Mouse (Mus musculus) spleen, postnatal 10 days (tissue): ENCODE data around the gene Dnajc16.

ENCODE experiments used
- DNase-seq, 2 experiments: peaks; one replicate each; pipeline ENCODE4 v3.0.0; 2021 to 2022; ENCODE audit warnings: low spot score in 2 of 2

The Dnajc16 gene

GRCm38 (mm10) chr4:141790524-141790990 is at the start of gene Dnajc16:
Gene Dnajc16 (minus strand): TSS chr4:141790931.
- DNase-seq: peak; percentile 89 to 95

DNA sequence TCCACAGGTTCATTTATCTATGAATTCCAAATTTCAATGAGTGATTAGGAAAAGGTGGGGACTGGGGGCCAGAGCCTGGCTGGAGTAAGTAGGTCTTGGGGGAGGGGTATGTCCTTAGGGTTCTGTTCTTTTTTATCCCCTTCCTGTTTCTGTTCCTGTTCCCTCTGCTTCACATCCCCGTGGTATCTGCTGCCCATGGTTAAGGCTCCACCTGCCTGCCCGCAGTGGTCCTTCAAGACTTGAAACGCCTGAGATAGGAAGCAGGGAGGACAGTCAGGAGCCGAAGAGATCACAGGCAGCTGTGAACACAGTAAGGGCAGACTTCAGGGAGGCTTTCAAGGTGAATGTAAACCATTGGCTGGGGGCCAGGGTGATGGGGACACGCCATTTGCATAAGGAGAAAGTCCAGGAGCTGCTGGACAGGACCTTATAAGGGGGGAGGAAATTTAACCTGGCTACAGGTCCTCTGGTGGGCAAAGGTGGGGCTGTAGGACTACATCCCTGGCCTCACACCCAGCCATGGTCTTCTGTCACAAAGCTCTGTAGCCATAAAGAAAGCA is 43.9 kb upstream of the Dnajc16 start:
- no peak for DNase-seq

DNA sequence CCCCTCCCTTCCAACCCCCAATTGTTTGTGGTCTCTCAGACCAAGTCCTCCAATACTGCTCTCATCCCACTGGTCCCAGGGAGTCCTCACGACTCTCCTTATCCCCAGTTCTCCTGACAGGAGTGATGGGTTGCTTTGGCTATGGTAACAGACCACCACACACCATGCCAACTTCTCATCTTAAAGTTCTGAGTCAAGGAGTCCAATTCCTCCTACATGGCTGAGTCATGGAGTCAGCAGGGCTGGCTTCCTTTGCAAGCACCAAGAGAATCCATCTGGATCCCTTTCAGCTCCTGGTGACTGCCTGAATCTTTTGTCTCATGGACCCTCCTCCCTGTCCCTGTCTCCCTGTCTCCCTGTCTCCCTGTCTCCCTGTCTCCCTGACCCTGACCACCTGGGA is 43.2 kb upstream of the Dnajc16 start:
- DNase-seq: no peak

DNA sequence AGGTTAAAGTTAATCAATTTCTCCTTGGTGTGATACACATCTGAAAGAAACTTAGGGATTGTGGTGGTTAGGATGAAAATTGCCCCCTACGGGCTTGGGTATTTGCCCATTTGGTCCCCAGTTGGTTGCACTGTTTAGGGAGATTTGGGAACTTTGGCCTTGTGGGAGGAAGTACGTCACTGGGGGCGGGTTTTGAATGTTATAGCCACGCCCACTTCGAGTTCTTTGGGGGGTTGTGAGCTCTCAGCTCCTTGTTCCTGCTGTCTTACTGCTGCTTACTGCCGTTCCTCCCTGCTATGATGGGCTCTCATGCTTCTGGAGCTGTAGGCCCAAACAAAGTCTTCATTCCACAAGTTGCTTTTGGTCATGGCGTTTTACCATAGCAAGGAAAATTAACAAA is 40.6 kb upstream of the Dnajc16 start:
- DNase-seq: no peak

GRCm38 (mm10) chr4:141830381-141830780 is 39.6 kb upstream of the Dnajc16 start:
- no peak for DNase-seq

DNA sequence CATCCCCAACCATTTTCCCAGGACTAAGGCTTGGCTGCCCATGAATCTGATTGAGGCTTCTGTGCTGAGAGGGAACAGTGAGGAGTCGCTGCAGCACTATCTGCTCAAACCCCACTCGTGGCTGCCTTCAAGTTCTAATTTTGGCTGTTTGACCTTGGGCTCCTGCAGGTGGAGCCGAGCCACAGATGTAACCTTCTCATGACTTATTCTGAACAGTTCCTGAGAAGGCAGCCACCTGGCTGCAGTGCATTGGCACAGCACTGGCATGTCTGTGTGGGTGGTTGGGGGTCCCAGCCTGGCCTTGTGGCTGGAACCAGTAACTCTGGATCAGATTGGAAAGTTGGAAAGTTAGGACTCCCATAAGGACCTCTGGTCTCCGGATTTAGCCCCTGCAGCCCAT is 37.4 kb upstream of the Dnajc16 start:
- no peak for DNase-seq

DNA sequence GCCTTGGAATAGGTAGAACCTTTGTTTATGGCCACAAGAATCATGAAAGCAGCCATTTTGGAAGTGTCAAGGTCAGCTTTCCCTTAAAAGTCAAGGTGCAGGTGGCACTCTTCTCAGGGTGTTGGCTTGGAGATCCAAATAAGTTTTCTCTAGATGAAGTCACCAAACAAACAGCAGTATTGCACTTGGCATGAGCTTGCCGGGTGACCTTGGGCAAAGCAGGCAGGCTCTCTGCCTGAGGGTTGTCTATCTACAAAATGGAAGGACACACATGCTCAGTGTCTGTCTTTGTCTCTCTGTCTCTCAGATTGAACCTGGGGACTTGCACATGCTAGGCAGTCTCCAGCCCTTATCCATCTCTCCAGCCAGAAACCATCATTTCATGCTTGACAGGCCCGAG is 36.7 kb upstream of the Dnajc16 start:
- DNase-seq: no peak

- no peak for DNase-seq
Measured at GRCm38 (mm10) chr4:141826060-141826459, 35.3 kb upstream of the Dnajc16 start, which contains the start of gene Cela2a. Gene Cela2a (minus strand): TSS chr4:141826160.

GRCm38 (mm10) chr4:141822979-141823378 is 32.2 kb upstream of the Dnajc16 start:
- peak in 1 of 2 experiments; percentile 76 for DNase-seq

DNA sequence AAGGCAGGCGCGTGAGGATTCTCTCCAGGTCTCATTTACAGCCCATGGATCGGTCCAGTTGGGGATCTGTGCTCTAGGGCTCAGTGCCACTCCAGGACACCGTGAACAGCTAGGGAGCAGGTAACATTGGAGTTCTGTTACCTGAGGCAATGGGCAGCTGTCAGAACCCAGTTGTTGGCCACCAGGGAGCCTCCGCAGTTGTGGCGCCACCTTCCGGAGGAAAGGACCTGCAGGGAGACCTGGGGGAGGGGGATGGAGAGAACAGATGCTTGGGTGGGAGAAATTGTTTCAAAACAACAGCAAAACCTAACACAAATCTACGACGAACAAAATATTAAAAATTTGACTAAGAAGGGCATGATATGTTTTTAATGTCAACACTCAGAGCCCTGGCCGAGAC is 31.4 kb upstream of the Dnajc16 start:
- DNase-seq: peak in 1 of 2 experiments; percentile 56

DNA sequence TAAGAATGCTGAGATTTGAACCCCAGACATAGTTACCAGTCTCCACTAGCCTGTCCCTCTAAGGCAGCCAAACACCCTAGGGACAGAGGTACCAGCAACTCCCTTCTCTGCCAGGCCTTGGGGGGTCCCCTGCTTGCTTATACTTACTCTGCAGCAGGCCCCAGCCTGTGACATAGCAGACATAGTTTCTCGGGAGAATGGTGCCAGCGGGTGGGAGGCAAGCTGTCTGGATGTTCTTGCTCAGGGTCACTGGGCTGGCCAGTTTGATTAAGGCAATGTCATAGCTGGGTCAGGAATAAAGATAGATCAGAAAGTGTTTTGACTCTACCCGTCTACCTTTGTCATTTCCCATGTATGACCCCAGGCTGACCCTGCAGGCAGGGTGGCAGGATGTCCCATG is 30.4 kb upstream of the Dnajc16 start:
- DNase-seq: no peak

DNA sequence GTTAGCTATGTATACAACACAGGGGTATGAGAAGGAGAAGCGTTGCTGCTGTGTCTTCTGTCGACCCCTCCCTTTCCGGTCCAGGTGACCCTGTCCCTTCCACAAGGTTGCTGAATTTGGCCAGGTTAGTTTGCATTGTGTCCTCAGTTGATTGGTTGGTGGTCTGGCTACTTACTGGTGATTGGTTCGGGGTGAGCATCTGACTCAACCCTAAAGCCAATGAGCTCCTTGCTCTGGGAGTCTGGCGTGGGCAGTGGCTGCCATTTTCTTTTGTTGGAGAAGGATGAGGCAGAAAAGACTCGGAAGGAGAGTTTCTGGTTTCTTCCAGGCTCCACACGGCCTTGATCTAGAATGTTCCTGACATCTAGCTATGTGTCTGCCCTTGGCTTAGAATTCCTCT is 28.6 kb upstream of the Dnajc16 start:
- no peak for DNase-seq

DNA sequence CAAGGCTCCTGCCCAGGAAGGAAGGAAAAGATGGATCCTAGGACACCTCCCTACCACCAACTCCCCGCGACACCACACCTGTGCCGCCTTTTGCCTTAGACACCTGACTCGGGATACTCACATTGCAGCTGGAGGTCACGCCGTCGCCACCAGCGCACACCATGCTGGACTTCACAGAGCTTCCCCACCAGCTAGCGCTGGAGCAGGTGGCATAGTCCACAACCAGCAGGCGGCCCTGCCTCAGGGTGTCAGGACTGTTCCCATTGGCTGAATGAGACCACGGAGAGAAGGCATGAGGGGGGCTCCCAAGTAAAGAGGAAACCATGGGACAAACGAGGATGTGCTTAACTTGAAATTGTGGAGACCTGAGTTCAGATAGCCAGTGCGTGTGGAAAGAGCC is 28.1 kb upstream of the Dnajc16 start:
- no peak for DNase-seq

DNA sequence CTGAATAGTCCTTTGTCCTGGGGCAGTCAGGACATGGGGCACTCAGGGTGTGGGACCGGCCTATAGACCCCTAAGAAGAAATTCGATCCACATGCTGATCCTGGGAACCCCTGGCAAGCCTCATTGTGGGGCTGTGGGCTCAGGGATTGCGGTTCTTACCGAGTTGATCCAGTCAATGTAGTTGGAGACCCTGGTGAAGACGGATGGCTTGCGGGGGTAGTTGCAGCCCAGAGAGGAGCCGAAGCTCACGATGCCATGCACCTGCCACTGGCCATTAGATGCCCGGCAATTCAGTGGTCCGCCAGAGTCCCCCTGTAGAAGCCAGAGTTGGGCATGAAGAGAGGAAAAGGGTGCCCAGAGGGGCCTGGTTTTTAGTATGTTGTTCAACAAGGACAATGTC is 27.0 kb upstream of the Dnajc16 start:
- DNase-seq: no peak

DNA sequence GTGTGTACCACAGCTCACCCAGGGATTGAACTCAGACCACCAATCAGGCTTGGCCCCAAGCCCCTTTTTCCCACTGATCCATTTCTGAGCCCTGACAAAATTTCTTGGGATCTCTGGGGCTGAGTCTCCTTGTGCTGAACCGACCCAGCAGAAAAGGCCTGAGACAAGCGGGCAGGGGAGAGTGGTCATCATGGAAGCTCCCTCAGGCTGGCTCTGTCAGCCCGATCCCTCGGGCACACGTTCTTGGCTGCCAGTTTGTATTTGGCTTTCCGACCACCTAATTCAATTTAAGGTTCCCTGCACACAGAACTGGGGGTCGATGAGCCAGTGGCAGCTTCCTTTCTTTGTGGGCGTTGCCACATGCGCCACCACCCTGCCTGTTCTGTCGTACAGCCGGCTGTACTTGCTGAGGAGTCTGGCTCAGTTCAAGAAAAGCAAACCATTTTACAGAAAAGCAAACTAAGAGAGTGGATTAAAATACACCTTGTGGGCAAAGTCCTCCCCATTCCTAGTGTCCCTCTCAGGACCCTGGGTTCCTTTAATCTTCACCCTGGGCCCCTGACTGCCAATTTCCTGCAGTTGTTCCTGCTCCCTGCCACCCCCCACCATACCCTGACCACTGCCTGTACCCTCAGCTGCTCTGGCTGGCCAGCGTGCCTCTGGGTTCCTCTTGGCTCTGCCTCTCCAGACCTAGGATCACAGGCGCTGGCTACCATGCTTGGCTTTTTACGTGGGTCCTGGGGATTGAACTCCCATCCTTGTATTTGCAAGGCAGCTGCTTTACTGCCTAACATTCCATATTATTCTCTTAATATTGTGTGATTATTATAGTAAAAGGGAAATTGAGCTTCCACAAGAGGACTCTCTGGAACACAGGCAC is 26.3 kb upstream of the Dnajc16 start:
- no peak for DNase-seq

- DNase-seq: no peak
Measured at GRCm38 (mm10) chr4:141816267-141816666, 25.5 kb upstream of the Dnajc16 start.

- DNase-seq: no peak
Measured at GRCm38 (mm10) chr4:141811375-141811774, 20.6 kb upstream of the Dnajc16 start.

DNA sequence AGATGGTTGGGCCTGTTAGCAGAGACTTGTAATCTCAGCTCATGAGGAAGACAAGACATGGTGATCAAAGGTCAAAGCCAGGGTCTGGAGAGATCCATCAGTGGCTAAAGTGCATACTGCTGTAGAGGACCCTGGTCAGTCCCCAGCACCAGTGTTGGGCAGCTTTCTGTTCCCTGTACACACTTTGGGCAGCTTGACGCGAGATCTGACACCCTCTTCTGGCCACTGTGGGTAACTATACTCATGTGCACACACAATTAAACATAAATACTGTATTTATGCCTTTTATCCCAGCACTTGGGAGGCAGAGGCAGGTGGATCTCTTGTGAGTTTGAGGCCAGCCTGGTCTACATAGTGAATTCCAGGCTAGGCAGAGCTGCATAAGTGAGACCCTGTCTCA is 20.2 kb upstream of the Dnajc16 start:
- no peak for DNase-seq

DNA sequence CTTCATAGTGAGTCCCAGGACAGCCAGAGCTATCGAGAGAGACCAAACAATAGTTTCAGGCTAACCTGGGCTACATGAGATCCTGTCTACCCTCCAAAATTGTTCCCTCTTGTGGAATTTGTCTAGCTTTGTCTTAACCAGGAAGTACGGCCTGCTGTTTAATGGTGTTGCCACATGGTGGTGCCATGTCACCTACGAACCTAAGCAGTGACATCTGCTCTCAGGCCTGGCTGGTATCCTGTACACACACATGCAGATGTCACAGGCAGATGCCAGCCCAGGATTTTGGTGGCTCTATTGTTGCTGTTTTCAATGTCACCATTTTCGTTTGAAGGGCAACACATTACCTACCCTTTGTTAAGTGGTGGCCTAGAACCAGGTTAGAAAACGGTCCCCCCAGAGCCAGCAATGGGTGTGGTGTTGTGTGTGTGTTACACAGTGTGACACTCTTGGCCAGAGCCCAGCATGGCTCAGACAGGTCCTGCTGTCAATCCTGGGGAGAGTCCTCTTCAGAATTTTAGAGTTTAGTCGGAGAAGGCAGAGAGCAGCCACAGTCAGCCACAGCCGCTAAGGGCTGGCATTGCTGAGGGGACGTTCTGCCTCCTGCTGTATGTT is 19.2 kb upstream of the Dnajc16 start:
- DNase-seq: no peak

DNA sequence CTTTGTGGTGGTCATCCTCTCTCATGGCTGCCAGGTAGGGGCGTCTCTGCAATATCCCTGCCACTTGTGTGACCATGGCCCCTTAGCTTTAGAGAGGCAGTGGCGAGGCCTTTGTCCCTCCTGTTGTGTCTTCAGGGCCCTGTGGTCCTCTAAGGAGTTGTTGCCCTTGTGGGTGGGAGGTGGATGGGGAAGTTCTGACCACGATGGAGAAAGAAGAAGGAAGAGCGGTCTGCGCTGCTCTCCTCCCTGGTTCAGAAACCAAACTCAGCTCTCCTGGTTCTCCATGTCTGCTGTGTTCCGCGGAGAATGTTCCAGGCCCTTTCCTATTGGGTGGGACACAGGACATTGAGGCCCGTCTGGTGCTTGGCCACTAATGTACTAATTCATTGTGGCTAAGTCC is 15.2 kb upstream of the Dnajc16 start:
- DNase-seq: no peak

GRCm38 (mm10) chr4:141804105-141804504 is 13.4 kb upstream of the Dnajc16 start:
- DNase-seq: peak in 1 of 2 experiments; percentile 51

DNA sequence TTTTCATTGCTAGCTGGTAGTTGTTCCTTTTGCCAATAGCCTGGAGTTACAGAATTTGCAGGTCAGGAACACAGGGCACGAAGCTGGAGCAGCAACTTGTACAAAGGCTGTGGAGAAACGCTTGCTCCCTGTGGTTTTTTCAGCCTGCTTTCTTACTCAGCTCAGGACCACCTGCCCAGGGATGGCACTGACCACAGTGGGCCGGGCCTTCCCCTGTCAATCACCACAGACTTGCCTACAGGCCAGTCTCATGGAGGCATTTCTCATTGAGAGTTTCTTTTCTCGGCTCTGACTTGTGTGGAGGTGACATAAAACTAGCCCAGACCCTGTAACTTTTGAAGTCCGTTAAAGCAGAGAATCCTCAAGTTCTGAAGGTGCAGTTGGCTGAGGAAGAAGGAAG is 6.8 kb upstream of the Dnajc16 start:
- DNase-seq: no peak

DNA sequence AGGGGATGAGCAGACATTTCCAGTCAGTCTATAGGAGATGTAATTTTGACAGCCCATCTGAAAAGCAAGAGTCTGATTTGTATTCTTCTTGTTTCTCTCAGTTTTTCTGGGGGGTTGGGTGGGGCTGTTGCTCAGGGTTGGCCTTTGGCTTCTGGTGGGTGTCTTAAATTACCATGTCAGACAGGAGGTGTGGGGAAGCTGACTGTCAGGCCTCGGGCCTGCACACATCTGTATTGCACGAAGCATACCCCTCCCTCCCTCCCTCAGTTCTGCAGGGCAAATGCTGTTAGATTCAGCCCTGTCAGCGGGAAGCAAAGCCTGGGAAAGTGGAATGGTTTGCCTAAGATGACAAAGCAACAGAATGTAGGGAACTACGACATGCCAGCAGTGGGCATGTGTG is 6.2 kb upstream of the Dnajc16 start:
- no peak for DNase-seq
